ENCODE assay signal across 25 mouse cellular contexts in genomic region chr5:52627713-52628112, GRCm38 (mm10). TPM values are rescaled to one million over a fixed set of nuclear protein-coding genes. Genes with fewer than 3 reads are reported as not detected.
DNase-seq lines count a peak whose midpoint lies in the region; ATAC-seq and TF ChIP-seq lines count a peak whose summit lies in the region.
"Had no signal": no experiment of that assay in that cellular context is flagged by ENCODE, and none has a peak within 500 bp of the region (broad histone marks: within the 10 kb centered on the region; RNA-seq: fewer than 3 reads in every experiment).

No protein-coding gene starts in this region.

- no peak for ATAC-seq in kidney, postnatal 0 days (replicated peaks; ENCODE audit: low FRiP score, low read depth)
- no peak; the same call in 1 of the 2 replicates for ATAC-seq in kidney, embryonic 14.5 days (ENCODE audit: low FRiP score, low TSS enrichment)
- ATAC-seq: activated CD4-positive, CD25-positive, alpha-beta regulatory T cell, adult 4 months; forebrain, embryonic 14.5 days; forebrain, embryonic 16.5 days; Patski had no signal

- intact Hi-C loops in heart, postnatal 25 days (cut with DNase I), result loop anchor here (5.0 kb wide), 1 partner anchor 60 kb away; the partner anchor contains the start of gene Lgi2

- H3K9ac ChIP-seq in kidney, postnatal 0 days (ENCODE audit: low read depth, low read length), result no peak overlapping the region
- no peak overlapping the region for H3K9ac ChIP-seq in kidney, embryonic 14.5 days (ENCODE audit: low read depth, low read length)
- no peak overlapping the region for H3K9ac ChIP-seq in ES-E14 (ENCODE audit: insufficient read depth, low read depth, low read length, poor library complexity, severe bottlenecking)
- H3K9ac ChIP-seq: embryonic facial prominence, embryonic 13.5 days; embryonic facial prominence, embryonic 15.5 days; forebrain, embryonic 12.5 days had no signal

- no peaks in the 10 kb centered on the region for H3K36me3 ChIP-seq in kidney, postnatal 0 days (ENCODE audit: insufficient read depth, low read length)
- no peaks in the 10 kb centered on the region for H3K36me3 ChIP-seq in kidney, embryonic 14.5 days (ENCODE audit: control insufficient read depth, insufficient read depth, low read length)
- H3K36me3 ChIP-seq in ES-E14 (ENCODE audit: control insufficient read depth, insufficient read depth, low read length, poor library complexity, severe bottlenecking), result no peaks in the 10 kb centered on the region
- H3K36me3 ChIP-seq: embryonic facial prominence, embryonic 13.5 days; embryonic facial prominence, embryonic 15.5 days; forebrain, embryonic 10.5 days; forebrain, embryonic 12.5 days had no signal

- no peaks in the 10 kb centered on the region for H3K9me3 ChIP-seq in kidney, postnatal 0 days (replicated peaks; ENCODE audit: low read length)
- H3K9me3 ChIP-seq in kidney, embryonic 14.5 days (ENCODE audit: control insufficient read depth, low read length), result no peaks in the 10 kb centered on the region
- H3K9me3 ChIP-seq in ES-E14 (ENCODE audit: control insufficient read depth, insufficient read depth, low read depth, low read length), result no peaks in the 10 kb centered on the region
- H3K9me3 ChIP-seq: embryonic facial prominence, embryonic 13.5 days; embryonic facial prominence, embryonic 15.5 days; forebrain, embryonic 10.5 days; forebrain, embryonic 12.5 days had no signal

- H3K4me2 ChIP-seq in kidney, postnatal 0 days (ENCODE audit: low read length), result no peak overlapping the region
- no peak overlapping the region for H3K4me2 ChIP-seq in kidney, embryonic 14.5 days (replicated peaks; ENCODE audit: low read depth, low read length)
- H3K4me2 ChIP-seq: embryonic facial prominence, embryonic 13.5 days; embryonic facial prominence, embryonic 15.5 days; forebrain, embryonic 12.5 days had no signal

- 0 out of 2 replicates have a peak, but pooled peaks cover 5% of the 10 kb centered on the region for H3K4me1 ChIP-seq in kidney, postnatal 0 days (replicated peaks; ENCODE audit: insufficient read depth, low read length)
- H3K4me1 ChIP-seq in kidney, embryonic 14.5 days (ENCODE audit: control insufficient read depth, insufficient read depth, low read length), result peaks cover 6% of the 10 kb centered on the region; the same call in 1 of the 2 replicates
- no peaks in the 10 kb centered on the region for H3K4me1 ChIP-seq in ES-E14 (ENCODE audit: control insufficient read depth in 2 of 2, insufficient read depth in 2 of 2, low read length in 2 of 2, poor library complexity in 1 of 2)

- H3K4me3 ChIP-seq in kidney, postnatal 0 days (replicated peaks; ENCODE audit: low read depth, low read length), result no peak overlapping the region
- H3K4me3 ChIP-seq in kidney, embryonic 14.5 days (ENCODE audit: low read length), result no peak overlapping the region
- H3K4me3 ChIP-seq in ES-E14 (ENCODE audit: insufficient read depth in 1 of 2, low read depth in 1 of 2, low read length in 2 of 2, poor library complexity in 1 of 2, severe bottlenecking in 1 of 2), result no peak overlapping the region
- H3K4me3 ChIP-seq: embryonic facial prominence, embryonic 13.5 days; embryonic facial prominence, embryonic 15.5 days; erythroblast, embryonic 14.5 days; forebrain, embryonic 10.5 days; forebrain, embryonic 12.5 days had no signal

- no peaks in the 10 kb centered on the region for H3K27me3 ChIP-seq in kidney, postnatal 0 days (ENCODE audit: insufficient read depth, low read length)
- no peaks in the 10 kb centered on the region for H3K27me3 ChIP-seq in kidney, embryonic 14.5 days (ENCODE audit: control insufficient read depth, insufficient read depth, low read length)
- H3K27me3 ChIP-seq: embryonic facial prominence, embryonic 13.5 days; embryonic facial prominence, embryonic 15.5 days; Patski had no signal

- in situ Hi-C loops in ES-E14 (cut with MboI; ENCODE audit: low sequenced_read_pairs in 2 of 2, unreplicated experiment in 2 of 2), result no loop called here

- no peak for TF ChIP-seq CTCF in kidney, postnatal 0 days (IDR thresholded peaks at IDR 0.05; ENCODE audit: low read depth)

- no peak overlapping the region for H3K27ac ChIP-seq in kidney, postnatal 0 days
- no peak overlapping the region for H3K27ac ChIP-seq in kidney, embryonic 14.5 days (ENCODE audit: low read depth, low read length)
- H3K27ac ChIP-seq in ES-E14 (ENCODE audit: insufficient read depth, low read depth, low read length, poor library complexity, severe bottlenecking), result no peak overlapping the region
- H3K27ac ChIP-seq: embryonic facial prominence, embryonic 13.5 days; embryonic facial prominence, embryonic 15.5 days; forebrain, embryonic 10.5 days; forebrain, embryonic 12.5 days had no signal

- WGBS in kidney, postnatal 0 days, result 62% methylated on average over 8 of the region's 8 CpGs
- 73% methylated on average over 8 of the region's 8 CpGs for WGBS in kidney, embryonic 14.5 days

- DNase-seq in heart, adult 11 months, result peak; percentile 35
- DNase-seq in heart, postnatal 25 days (ENCODE audit: low spot score), result no peak
- DNase-seq in kidney, postnatal 0 days (ENCODE audit: low spot score), result peak; percentile 52
- DNase-seq in ES-E14 (ENCODE audit: low read depth, low spot score), result no peak
- DNase-seq in spleen, postnatal 14 days (ENCODE audit: low spot score in 2 of 2), result no peak
- DNase-seq in urinary bladder, postnatal 36 days (ENCODE audit: low spot score in 2 of 2), result no peak
- DNase-seq: adrenal gland, adult 8-10 months; adrenal gland, postnatal 25 days; cerebellum, adult 11 months; cerebellum, adult 18-20 months; cerebellum, adult 8-10 months; cerebellum, adult 9-11 months; cerebellum, postnatal 14 days; cerebellum, postnatal 36 days; embryo, embryonic 11 days had no signal

TF ChIP-seq in ES-E14, 5 proteins besides CTCF, POLR2A, EP300 and RAD21:
- no peak for TF ChIP-seq ZNF384 (IDR thresholded peaks at IDR 0.05; ENCODE audit: low read depth, low read length)
- peak; percentile 85 for TF ChIP-seq MAFK (IDR thresholded peaks at IDR 0.05; ENCODE audit: insufficient read depth, low read depth, low read length)

RNA-seq across cellular contexts. Expression of gene Sepsecs, which starts 41.8 kb away (rescaled TPM):
- 1 to 10 TPM; 6.0 to 7.8 TPM for total RNA-seq in heart, postnatal 25 days (2021)
- 8.5 and 10.2 TPM in 2 replicates for polyA plus RNA-seq in kidney, postnatal 0 days (2015; fragmentation: Nextera tagmentation; extraction: Ambion mirVana)
- 4.2 and 9.2 TPM in 2 replicates for polyA plus RNA-seq in kidney, embryonic 14.5 days (2014; fragmentation: Nextera tagmentation; extraction: Ambion mirVana)
- 9.5 and 9.7 TPM in 2 replicates for total RNA-seq in ES-E14 (2012; rRNA removed)

Comparison
In these comparisons a context has a peak if more than half of its experiments do, and no peak if none do; other contexts are left out.
1. DNase-seq: peak in heart, adult 11 months (single experiment) and kidney, postnatal 0 days (single experiment); none in heart, postnatal 25 days (single experiment), ES-E14 (single experiment), spleen, postnatal 14 days (0 of 2) and urinary bladder, postnatal 36 days (0 of 2).